Mouse (Mus musculus): ENCODE data around the gene Klre1.

Klre1 gene

DNA sequence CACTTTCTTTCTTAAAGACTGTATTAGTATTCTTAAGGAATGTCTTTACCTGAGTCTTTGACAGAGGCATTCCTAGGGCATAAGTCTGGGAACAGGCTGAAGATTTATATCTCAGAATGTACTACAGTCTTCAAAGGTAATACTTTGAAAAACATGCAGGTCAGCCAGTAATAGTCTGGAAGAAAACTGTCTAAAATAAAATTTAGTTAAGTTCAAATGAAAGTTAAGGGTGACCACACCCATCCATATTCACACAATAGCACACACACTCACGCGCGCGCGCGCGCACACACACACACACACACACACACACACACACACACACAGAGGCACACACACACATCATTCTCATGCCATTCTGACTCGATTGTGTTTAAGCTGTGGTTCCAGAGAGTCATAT, at the start of gene Klre1:
TSS of gene Klre1 (plus strand) at position 301 of the 400 bp plus-strand sequence.
- no peak for DNase-seq

DNA sequence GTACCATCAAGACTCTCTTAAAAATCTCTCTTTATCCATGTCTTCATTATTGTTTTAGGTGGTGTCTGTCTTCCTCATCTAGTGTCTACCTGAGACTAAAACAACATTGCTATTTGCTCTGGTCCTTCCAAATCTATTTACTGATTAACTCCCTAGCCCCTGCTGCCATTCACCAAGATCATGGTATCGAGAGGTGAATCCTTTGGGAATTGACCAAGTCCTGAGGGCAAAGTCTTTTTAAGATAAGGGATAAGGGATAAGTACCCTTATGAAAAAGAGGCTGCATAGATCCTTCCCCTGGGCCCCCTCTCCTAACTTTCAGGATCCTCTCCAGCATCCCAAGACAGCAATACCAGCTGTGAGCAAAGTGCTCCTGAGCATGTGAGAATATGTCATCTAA, 48.1 kb upstream of the Klre1 start:
- DNase-seq: no peak

DNA sequence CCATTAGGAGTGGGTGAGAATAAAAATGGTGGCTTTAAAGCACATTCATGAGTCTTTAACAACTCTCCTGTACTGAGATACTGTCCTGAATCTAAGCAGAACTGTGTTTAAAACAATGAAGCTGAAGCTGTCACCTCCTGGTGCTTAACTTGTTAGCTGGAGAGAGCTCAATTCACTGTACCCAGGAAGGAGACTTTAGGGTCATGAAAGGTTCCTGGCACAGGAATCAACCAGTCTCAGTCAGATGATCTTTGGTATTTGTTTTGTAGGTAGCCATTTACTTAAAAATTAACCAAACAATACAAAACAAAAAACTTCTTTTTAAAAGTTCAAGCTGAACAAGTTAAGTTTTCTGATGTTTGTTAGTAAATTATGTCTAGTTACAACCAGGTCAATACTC, 47.4 kb upstream of the Klre1 start:
- no peak for DNase-seq

DNA sequence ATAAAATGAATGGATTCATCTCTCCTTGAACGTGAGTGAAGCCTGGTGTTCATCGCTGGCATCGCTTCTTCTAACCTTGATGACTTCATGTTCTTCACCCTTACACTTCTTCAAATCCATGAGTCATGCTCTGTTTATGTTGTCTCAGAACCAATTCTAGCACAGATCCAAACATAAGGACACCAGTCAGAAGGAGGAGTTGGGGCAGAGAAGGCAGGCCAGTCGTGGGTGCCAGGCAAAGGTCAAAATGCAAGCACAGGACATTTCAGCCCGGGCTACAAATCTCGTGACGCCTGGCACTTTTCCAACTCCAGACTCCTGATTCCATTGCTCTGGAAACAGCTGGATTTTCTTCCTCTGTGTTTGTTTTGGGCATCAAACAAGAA, 45.2 kb upstream of the Klre1 start:
- peak; percentile 45 for DNase-seq

DNA sequence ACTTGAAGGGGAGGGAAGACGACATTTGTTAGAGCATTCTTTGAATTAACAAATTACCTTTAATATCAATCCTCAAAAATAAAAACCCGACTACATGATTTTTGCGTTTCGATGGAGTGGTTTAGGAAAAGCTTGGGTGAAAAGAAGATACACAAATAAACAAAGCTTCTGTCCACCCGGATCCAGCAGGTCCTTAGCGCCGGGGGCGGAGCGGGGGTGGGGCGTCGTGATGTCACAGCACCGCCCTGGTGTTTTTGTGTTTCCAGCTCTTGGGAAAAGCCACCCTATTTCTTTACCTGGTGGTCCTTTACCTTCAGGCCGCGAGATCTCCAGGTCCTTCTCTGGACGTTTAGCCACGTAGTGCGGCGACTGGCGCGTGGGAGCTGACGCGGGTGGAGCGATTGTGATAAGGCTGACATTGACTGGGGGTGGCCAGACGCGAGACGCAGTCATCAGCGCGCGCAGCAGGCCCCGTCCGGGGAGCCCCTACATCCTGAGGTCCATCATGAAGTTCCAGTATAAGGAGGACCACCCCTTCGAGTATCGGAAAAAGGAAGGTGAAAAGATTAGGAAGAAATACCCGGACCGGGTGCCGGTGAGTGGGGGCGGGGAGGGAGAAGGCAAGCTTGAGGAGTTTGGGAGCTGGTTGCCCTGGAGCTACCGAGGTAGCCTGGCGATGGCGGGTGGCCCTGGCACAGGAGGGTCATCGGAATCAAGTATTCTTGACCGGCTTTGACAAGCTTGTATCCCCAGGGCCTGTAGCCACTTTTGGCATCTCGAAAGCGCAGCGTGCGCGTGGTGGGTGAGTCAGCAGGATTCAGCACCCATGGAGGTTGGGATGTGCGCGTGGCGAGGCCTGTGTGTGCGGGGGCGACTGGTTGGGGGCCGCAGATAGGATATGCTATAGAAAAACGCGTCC, 44.5 kb upstream of the Klre1 start, which contains the start of gene Gabarapl1:
TSS of gene Gabarapl1 (plus strand) at position 219 of the 919 bp plus-strand sequence.
- peak; percentile 76 for DNase-seq

DNA sequence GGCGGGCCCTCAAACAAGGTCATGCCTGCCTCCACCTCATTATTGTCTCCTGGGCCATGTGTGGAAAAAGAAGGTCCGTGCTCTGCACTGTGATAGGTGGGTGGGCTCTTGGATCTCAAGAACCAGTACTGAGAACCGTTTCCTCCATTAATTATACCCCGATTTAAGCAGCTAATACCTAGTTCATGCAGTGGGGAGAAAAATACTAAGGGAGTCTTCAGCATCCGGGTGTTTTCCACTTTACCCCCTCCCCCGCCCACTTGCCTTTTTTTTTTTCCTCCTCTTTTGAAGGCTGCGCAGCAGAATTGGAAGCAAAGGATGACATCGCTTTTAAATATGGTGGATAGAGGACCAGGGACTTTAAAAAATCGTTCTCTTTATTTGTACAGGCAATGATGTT, 43.6 kb upstream of the Klre1 start:
- peak; percentile 20 for DNase-seq

DNA sequence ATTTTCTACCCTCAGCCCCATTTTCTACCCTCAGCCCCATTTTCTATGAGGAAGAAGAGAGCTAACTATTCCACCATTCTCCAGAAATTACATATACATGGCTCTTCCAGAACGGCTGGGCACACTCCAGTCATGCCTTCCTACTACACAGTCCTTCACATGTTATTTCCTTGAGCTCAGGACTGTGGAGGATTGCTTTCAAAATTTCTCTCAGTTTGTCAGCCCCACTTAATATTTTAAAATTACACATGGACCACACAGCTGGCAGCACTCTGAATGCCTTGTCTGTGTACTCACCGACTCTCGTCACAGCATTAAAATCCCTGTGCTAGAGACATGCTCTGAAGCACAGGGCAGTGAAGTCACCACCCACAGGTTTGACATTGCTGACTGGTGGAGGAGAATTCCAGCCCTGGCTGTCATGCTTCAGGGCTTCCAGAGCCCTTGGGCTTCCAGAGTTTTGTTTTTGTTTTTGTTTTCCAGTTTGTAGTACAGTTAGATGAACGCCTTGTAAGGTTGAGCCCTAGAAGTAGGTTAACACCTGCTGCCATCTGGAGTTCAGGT, 43.0 kb upstream of the Klre1 start:
- DNase-seq: no peak

DNA sequence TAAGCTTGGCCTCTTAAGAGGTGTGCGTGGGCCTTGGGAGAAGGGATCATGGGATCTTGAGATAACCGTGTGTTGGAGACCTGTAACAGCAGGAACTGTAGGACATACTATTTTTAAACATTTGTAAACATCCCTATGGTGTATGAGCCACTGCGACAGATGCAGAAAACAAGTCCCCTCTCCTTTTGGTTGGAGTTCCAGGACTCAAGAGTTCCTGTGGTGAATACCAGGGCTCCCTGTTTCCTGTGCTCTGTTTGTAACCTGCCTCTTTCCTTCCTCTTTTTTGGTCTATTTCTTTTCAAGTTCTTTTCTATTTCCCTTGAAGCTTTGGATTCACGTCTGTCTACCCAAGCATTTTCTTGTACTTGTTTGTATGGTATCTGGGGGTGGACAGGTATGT, 42.0 kb upstream of the Klre1 start:
- DNase-seq: no peak

DNA sequence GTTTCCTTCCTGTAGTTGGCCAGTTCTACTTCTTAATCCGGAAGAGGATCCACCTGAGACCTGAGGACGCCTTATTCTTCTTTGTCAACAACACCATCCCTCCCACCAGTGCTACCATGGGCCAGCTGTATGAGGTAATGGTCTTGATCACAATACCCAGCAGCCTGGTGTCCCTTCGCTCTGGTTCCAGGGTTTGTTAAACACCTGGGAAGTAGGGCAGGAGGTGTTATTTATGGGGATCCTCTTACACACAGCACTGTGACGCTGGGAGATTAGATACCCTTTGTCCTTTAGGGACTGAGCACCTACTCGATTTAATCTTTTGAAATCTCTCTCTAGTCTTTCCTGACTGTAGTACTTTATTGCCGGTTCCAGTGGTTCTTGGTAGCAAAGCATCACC, 39.1 kb upstream of the Klre1 start:
- no peak for DNase-seq

DNA sequence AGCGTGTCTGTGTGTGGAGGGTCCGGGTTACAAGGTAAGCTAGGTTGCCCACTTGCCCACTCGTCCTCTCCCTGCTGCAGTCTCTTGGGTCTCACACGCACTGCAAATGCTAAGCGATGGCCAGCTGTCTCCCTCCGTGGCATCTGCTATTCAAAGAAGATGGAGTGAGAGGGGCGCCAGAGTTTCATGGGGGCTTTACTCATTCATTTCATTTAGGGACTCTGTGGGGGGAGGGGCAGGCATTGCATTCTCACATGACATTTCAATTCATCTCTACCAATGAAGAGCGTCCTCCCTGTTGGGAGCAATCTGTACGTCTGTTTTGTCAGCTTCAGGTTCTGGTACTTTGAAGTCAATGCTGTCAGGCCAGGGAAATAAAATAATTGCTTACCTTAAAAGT, 35.8 kb upstream of the Klre1 start:
- DNase-seq: no peak

DNA sequence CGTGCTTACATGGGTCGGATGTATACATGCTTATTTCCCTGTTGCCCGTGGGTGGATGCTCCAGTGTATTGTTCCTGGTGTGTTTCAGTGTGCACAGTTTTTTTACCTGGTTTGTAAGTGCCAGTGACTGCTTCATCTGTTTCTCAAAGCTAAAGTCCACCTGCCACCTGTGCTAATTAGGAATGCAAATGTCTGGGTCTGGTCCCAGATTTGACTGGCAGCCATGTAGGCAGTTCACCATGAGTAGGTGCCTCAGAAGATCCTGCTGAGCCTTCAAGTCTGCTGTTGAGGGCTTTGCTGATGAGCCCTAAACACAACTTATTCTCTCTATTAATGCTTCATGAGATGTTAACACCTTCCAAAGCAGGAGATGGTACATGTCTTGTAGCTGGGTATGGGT, 35.2 kb upstream of the Klre1 start:
- no peak for DNase-seq

DNA sequence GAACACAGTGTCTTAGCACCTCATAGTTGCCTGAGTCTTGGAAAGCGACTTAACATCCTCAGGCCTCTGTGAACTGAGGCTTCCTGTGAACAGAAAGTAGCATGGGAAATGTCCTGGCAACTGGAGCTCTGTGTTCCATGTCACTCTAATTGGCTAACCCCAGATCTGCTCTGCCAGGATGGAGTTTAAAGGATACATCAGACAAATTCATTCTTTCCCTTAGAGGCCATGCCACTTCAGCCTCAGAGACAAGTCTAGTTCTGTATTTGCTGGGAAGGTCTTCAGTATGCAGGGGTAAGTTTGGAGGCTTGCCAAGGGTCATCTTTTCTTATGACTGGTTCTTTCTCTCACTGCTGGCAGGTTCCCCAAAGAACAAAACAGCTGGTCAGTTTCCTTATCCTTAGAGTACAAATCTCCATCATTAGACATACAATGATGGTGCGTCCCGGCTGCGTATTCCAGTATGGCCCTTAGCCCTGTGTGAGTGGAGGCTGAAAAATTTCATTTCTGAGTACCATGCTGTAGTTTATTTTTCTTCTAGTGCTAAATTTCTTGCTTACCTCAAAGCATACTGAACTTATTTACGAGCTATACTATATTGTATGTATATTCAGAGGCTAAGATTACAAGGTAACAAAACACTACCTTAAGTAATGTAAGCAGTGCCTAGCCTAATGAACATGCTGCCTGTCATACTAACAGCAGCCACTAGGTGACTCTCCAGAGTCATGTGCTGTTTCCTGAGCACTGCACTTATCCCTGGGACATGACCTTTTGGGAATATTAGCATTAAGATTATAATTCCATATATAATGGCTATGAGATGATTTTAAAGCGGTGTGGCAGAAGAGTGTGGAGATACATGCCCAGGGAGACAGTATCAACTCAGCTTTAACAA, 33.7 kb upstream of the Klre1 start:
- DNase-seq: peak; percentile 53

DNA sequence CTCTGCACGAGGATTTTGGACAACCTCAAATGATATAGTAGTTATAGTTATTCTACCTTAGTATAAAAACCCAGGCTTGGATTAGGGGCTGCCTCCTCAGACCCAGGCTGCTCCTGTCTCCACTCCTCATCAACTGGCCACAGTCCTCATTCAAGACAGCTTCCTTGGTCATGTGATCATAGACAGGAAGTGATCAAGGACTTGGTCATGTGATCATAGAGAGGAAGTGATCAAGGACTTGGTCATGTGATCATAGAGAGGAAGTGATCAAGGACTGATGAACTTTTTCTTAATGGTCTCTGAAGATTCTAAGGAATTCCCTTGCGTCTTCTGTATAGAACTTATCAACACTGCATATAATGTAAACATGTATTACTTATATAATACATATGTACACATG, 30.4 kb upstream of the Klre1 start:
- DNase-seq: no peak

DNA sequence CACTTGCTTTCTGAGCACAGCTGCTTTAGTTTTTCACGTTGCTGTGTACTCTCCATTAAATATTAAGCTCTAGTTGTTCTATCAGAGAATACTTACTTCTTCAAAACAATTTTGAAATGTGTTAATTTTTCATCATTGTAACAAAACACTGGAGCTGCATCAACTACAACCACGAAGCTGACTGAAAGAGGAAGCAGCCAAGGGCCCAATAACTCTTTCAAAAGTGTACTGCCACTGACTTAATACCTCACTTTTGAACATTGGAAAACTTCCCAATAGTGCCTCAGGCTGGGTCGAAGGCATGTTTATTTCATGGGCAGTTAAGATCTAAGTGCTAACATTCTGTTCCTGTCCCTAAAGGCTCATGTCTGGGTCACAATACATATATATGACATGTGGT, 29.7 kb upstream of the Klre1 start:
- no peak for DNase-seq

DNA sequence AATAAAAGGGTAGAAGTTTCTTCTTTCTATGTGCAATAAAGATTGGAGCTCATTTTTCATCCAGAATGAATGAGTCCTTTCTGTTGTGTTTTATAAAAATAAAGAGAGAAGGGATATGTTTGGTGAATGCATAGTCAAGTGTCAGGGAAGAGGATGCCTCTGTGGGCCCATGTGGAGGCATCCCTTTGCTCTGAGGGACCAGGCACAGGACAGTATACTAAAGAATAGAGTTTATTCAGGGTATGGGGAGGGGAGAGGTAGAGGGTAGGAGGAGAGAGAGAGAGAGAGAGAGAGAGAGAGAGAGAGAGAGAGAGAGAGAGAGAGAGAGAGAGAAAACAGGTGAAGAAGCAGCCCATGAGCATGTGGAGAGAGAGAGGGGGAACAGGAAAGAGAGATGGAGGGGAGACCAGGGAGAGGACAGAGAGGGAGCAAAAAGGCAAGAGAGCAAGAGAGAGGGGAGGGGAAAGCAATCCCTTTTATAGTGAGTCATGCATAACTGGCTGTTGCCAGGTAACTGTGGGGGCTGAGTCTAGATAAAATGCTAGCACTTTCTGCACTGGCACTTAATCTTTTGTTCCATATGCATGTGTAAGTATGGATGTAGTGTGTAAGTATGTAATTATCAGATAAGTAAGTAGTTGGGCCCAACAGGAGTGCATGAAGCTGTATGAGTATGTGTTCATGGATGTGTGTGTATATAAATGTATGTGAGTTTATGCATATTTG, 20.2 kb upstream of the Klre1 start:
- no peak for DNase-seq

DNA sequence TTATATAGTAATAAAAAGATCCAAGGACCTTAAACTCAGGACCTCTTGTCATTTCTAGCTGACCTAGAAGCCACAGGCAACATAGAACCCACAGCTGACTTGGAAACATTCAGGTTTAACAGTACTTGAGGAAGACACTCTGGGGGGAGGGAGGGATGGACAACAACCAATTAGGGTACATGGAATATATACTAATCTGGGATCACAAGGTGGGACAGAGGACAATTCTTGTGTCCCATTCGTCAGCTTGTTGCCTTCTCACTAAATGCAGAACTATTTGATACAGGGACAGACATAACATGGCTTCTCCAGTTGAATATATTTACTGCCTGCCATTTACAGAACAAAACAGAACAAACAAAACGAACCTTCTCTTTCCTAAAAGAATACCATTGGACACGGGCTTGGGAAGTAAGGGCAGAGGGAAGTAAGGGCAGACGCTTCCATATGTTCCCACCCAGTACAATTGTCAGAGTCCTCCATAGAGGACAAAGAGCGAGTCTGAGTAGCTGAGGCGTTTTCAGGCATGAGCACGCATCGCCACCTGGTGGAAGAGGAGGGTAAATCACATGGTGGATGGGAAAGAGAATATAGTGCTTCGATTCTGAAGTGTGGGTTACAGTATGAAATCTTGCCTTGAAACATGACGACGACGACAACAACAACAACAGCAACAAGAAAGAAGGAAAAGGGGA, 18.6 kb upstream of the Klre1 start:
- peak; percentile 49 for DNase-seq

DNA sequence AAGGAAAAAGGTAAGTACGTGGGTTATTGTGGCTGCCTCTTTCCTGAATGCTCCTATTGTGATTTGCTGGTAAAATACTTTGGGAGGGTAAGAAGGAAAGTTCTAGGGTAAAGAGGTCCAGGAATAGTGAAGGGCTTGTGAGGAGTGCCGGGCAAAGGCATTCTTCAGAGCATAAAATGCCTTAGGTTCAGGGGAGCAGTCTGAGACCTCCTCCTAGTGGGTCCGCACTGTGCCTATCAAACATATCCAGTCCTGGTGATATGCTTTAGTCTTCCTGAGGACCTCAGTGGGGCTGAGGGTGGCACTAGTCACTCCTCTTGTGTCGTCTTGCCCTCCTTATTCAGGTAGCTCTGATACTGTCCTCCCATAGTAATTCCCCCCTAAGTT, 18.1 kb upstream of the Klre1 start:
- DNase-seq: no peak

DNA sequence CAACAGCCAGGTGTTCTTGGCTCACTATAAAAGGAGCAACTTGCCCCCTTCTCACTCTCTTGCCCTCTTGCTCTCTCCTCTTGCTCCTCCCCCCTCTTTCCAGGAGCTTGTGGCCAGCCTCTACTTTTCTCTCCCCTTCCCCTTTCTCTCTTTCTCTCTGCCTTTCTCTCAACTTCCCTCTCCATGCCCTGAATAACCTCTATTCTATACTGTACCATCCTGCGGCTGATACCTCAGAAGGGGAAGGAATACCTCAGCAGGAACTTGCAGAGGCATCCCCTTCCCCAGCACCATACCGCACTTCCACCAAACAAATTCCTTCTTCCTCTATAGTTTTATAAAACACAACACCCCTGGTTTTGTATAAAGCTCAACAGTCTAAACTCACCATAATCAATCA, 12.4 kb upstream of the Klre1 start:
- no peak for DNase-seq

DNA sequence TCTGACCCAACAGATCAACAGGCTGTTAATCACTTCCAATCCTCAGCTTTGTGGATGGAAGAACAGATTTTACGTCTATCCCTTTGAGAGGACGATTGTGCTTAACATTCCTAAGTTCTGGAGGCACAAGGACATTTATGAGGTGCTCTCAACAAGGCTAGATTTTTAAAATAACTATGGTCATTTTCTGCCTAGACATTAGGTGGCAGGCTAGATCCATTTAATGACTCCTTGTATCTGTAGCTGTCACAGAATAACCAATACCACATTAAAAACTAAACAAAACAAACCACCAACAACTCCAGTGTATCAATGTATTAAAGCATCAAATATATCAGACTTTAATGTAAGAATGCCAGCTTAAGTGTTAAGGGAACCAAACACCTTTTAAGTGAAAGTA, 2.4 kb upstream of the Klre1 start:
- no peak for DNase-seq

DNA sequence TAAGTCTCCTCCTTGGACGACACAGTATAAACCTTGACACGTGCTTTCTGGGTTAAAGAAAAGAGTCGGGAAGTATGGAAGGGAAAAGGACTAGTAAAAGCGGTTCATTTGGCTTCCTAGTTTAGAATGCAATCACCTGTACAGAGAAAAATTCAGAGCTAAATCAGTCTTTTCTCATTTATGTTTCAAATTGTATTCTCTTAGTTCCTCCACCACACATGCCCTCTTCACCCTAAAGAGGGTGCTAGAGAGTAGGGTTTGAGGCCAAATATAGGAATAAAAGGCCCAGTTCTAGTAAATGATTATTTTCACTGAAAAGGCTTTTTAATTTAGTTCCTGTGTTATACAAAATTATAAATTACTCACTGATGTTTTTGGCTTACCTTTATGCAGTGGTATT, 3.6 kb downstream of the Klre1 start:
- no peak for DNase-seq

DNA sequence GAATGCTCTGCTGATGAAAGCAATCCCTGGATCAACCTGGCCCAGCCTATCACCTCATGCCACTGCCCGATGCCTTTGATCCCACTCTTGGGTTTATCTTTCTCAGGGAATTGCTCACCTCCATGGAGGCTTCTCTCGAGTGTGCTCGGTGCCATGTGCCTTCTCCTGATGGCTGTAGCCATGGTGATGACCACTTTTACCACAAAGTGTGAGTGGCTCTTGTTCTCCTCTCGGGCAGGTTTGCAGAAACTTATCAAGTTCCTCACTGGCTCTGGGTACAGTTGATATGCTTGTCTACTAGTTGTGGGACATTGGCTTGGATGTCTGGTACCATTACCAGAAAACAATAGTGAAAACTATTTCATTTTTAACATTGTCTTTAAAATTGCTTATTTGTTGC, 4.2 kb downstream of the Klre1 start:
- no peak for DNase-seq

DNA sequence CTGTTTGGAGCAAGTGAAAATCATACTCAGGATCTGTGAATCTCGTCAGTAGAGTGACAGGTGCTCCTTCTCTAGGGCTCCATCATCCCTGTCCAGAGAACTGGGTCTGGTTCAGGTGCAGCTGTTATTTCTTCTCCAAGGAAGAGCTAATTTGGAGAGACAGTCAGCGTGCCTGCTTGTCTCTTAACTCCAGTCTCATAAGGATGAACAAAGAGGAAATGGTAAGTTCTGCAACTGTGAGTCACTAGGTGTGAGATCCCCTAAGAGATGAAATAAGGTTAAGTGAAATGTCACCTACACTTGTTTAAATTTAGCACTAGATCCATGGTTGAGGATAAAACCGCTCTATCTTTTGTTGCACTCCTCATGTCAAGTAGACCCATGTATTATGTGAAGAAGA, 5.3 kb downstream of the Klre1 start:
- DNase-seq: no peak
